Mouse (Mus musculus): ENCODE results near the gene Pigt. TPM values are rescaled to one million over a fixed set of nuclear protein-coding genes. Genes with fewer than 3 reads are reported as not detected.
A peak's percentile ranks its signal among the peaks of the same experiment; 100 is the strongest.

The Pigt gene
- polyA plus RNA-seq, 1 experiment from 2014 or later = 54.5 TPM

- Histone ChIP-seq H3K4me1 (peaks cover 58% of the 10 kb centered on the region), H3K27me3 (replicated peaks) (no peaks in the 10 kb centered on the region), H3K36me3 (no peaks in the 10 kb centered on the region), H3K4me3 (no peak overlapping the region; the same call in 1 of the 2 replicates), H3K9ac (peak overlapping the region; percentile 67), H3K27ac (replicated peaks) (peak overlapping the region; percentile 24; the same call in 1 of the 2 replicates), H3K9me3 (no peaks in the 10 kb centered on the region), H3K4me2 (peak overlapping the region; percentile 55; the same call in 1 of the 2 replicates)
- WGBS = 88% methylated on average over 1 of the region's 1 CpGs
- no peak for ATAC-seq (ENCODE audit: extremely low read depth, insufficient number of reproducible peaks, low FRiP score, low TSS enrichment)
These were observed 40.9 kb upstream of the Pigt start for GRCm38 (mm10) chr2:164456413-164456812.

- no peaks in the 10 kb centered on the region for H3K36me3 ChIP-seq
- no peaks in the 10 kb centered on the region for H3K9me3 ChIP-seq
- ATAC-seq (ENCODE audit: extremely low read depth, insufficient number of reproducible peaks, low FRiP score, low TSS enrichment) = no peak
- H3K4me1 ChIP-seq = peaks cover 58% of the 10 kb centered on the region
- peak within 1 kb of the TSS; percentile 67 for H3K9ac ChIP-seq
- peak within 1 kb of the TSS; percentile 25 for H3K4me3 ChIP-seq
- peak within 1 kb of the TSS; percentile 24; the same call in 1 of the 2 replicates for H3K27ac ChIP-seq (replicated peaks)
- 4% methylated on average over 7 of the region's 7 CpGs for WGBS
- peak within 1 kb of the TSS; percentile 55 for H3K4me2 ChIP-seq
- H3K27me3 ChIP-seq (replicated peaks) = no peaks in the 10 kb centered on the region
These were observed 40.4 kb upstream of the Pigt start, which contains the start of gene Sys1 for GRCm38 (mm10) chr2:164456864-164457300. TSS of gene Sys1 (plus strand) at chr2:164456964.

- no peak for ATAC-seq (ENCODE audit: extremely low read depth, insufficient number of reproducible peaks, low FRiP score, low TSS enrichment)
- H3K4me1 ChIP-seq = peaks cover 54% of the 10 kb centered on the region
- no peak overlapping the region for H3K9ac ChIP-seq
- WGBS = 56% methylated on average over 7 of the region's 7 CpGs
- no peak overlapping the region for H3K4me2 ChIP-seq
- no peaks in the 10 kb centered on the region for H3K9me3 ChIP-seq
- peaks cover 2% of the 10 kb centered on the region for H3K36me3 ChIP-seq
- no peak overlapping the region for H3K27ac ChIP-seq (replicated peaks)
- no peak overlapping the region for H3K4me3 ChIP-seq
- no peaks in the 10 kb centered on the region for H3K27me3 ChIP-seq (replicated peaks)
These were observed 39.4 kb upstream of the Pigt start for GRCm38 (mm10) chr2:164457942-164458341.

GRCm38 (mm10) chr2:164458535-164458934 lies 38.8 kb upstream of the Pigt start:
- peaks cover 8% of the 10 kb centered on the region for H3K36me3 ChIP-seq
- no peaks in the 10 kb centered on the region for H3K9me3 ChIP-seq
- peaks cover 48% of the 10 kb centered on the region for H3K4me1 ChIP-seq
- no peak for ATAC-seq (ENCODE audit: extremely low read depth, insufficient number of reproducible peaks, low FRiP score, low TSS enrichment)
- WGBS = 83% methylated on average over 8 of the region's 8 CpGs
- H3K9ac ChIP-seq = no peak overlapping the region
- H3K27ac ChIP-seq (replicated peaks) = no peak overlapping the region
- H3K4me2 ChIP-seq = no peak overlapping the region
- no peaks in the 10 kb centered on the region for H3K27me3 ChIP-seq (replicated peaks)
- no peak overlapping the region for H3K4me3 ChIP-seq

- Histone ChIP-seq H3K27ac (replicated peaks) (peak within 1 kb of the TSS; percentile 66), H3K9ac (peak within 1 kb of the TSS; percentile 88), H3K4me1 (peaks cover 24% of the 10 kb centered on the region), H3K36me3 (peaks cover 32% of the 10 kb centered on the region), H3K4me2 (peak within 1 kb of the TSS; percentile 89), H3K9me3 (no peaks in the 10 kb centered on the region), H3K4me3 (peak within 1 kb of the TSS; percentile 91), H3K27me3 (replicated peaks) (no peaks in the 10 kb centered on the region)
- ATAC-seq (ENCODE audit: extremely low read depth, insufficient number of reproducible peaks, low FRiP score, low TSS enrichment) = peak; percentile 94
- WGBS = under 1% methylated on average over 78 of the region's 79 CpGs
These were observed 36.4 kb upstream of the Pigt start, which contains the start of gene Gm20458 for GRCm38 (mm10) chr2:164460745-164461551. TSS of gene Gm20458 (plus strand) at chr2:164460967.

GRCm38 (mm10) chr2:164465161-164465560 lies 32.2 kb upstream of the Pigt start:
- peaks cover 48% of the 10 kb centered on the region for H3K36me3 ChIP-seq
- no peak for ATAC-seq (ENCODE audit: extremely low read depth, insufficient number of reproducible peaks, low FRiP score, low TSS enrichment)
- H3K27ac ChIP-seq (replicated peaks) = no peak overlapping the region

GRCm38 (mm10) chr2:164466787-164467186 lies 30.5 kb upstream of the Pigt start:
- peaks cover 48% of the 10 kb centered on the region for H3K36me3 ChIP-seq
- no peak overlapping the region for H3K4me3 ChIP-seq
- H3K9ac ChIP-seq = no peak overlapping the region
- H3K27ac ChIP-seq (replicated peaks) = no peak overlapping the region
- no peak overlapping the region for H3K4me2 ChIP-seq
- H3K4me1 ChIP-seq = peaks cover 8% of the 10 kb centered on the region
- no peak for ATAC-seq (ENCODE audit: extremely low read depth, insufficient number of reproducible peaks, low FRiP score, low TSS enrichment)
- no peaks in the 10 kb centered on the region for H3K9me3 ChIP-seq
- 59% methylated on average over 5 of the region's 5 CpGs for WGBS
- H3K27me3 ChIP-seq (replicated peaks) = no peaks in the 10 kb centered on the region

More at GRCm38 (mm10) chr2:164465161-164465560, 32.2 kb upstream of the Pigt start:
- Histone ChIP-seq H3K27me3 (replicated peaks) (no peaks in the 10 kb centered on the region), H3K9me3 (no peaks in the 10 kb centered on the region), H3K4me3 (no peak overlapping the region), H3K4me1 (peaks cover 12% of the 10 kb centered on the region), H3K9ac (no peak overlapping the region), H3K4me2 (no peak overlapping the region)

GRCm38 (mm10) chr2:164470254-164470653 lies 27.1 kb upstream of the Pigt start:
- no peak for ATAC-seq (ENCODE audit: extremely low read depth, insufficient number of reproducible peaks, low FRiP score, low TSS enrichment)
- Histone ChIP-seq H3K4me3 (no peak overlapping the region), H3K9ac (no peak overlapping the region), H3K27me3 (replicated peaks) (no peaks in the 10 kb centered on the region), H3K27ac (replicated peaks) (no peak overlapping the region), H3K4me1 (no peaks in the 10 kb centered on the region), H3K4me2 (no peak overlapping the region), H3K36me3 (peaks cover 33% of the 10 kb centered on the region), H3K9me3 (no peaks in the 10 kb centered on the region)
- 27% methylated on average over 10 of the region's 10 CpGs for WGBS

GRCm38 (mm10) chr2:164473624-164474023 lies 23.7 kb upstream of the Pigt start, which contains the start of gene Trp53tg5:
TSS of gene Trp53tg5 (minus strand) at chr2:164473724.
- Histone ChIP-seq H3K27ac (replicated peaks) (no peak within 1 kb of the TSS), H3K4me2 (no peak within 1 kb of the TSS), H3K4me3 (no peak within 1 kb of the TSS), H3K9ac (no peak within 1 kb of the TSS), H3K9me3 (no peaks in the 10 kb centered on the region), H3K4me1 (no peaks in the 10 kb centered on the region), H3K27me3 (replicated peaks) (no peaks in the 10 kb centered on the region), H3K36me3 (peaks cover 17% of the 10 kb centered on the region)
- no peak for ATAC-seq (ENCODE audit: extremely low read depth, insufficient number of reproducible peaks, low FRiP score, low TSS enrichment)
- 73% methylated on average over 6 of the region's 6 CpGs for WGBS

GRCm38 (mm10) chr2:164485681-164486257 lies 11.6 kb upstream of the Pigt start, which contains the start of gene Dbndd2:
TSS of gene Dbndd2 (plus strand) at chr2:164486106.
- Histone ChIP-seq H3K4me3 (peak within 1 kb of the TSS; percentile 79), H3K9me3 (no peaks in the 10 kb centered on the region), H3K9ac (peak within 1 kb of the TSS; percentile 87), H3K4me2 (peak within 1 kb of the TSS; percentile 99), H3K36me3 (peaks cover 24% of the 10 kb centered on the region), H3K27ac (replicated peaks) (peak within 1 kb of the TSS; percentile 73), H3K4me1 (peaks cover 18% of the 10 kb centered on the region), H3K27me3 (replicated peaks) (peaks cover 21% of the 10 kb centered on the region)
- WGBS = under 1% methylated on average over 26 of the region's 26 CpGs
- ATAC-seq (ENCODE audit: extremely low read depth, insufficient number of reproducible peaks, low FRiP score, low TSS enrichment) = no peak
